Mouse (Mus musculus) hematopoietic stem cell, adult 5-6 weeks (primary cell): ENCODE measurements around the gene Eif3i. TPM values are rescaled to one million over a fixed set of nuclear protein-coding genes. Genes with fewer than 3 reads are reported as not detected.
A peak's percentile ranks its signal among the peaks of the same experiment; 100 is the strongest.

Experiments
- ATAC-seq, 2 experiments: fragments of 125-278 bp in 1 of 2; replicated peaks in 1 of 2; 2 replicates each; pipeline ENCODE4 v1.8.0; 2016 to 2017; ENCODE audit warnings: inconsistent platforms in 2 of 2, mild to moderate bottlenecking in 2 of 2, moderate number of reproducible peaks in 2 of 2, low read depth in 1 of 2, moderate TSS enrichment in 1 of 2; ENCODE audit not compliant: low FRiP score in 2 of 2, poor library complexity in 2 of 2, severe bottlenecking in 2 of 2, insufficient read depth in 1 of 2, low TSS enrichment in 1 of 2
- total RNA-seq: library from RNA; stranded (forward); fragments of 172-1452, 232-1000 nt; gene quantifications from 2 replicates; pipeline ENCODE4 v1.2.3, GENCODE M21; 2017

The Eif3i gene
- total RNA-seq, 1 experiment from 2014 or later = 281 TPM

DNA sequence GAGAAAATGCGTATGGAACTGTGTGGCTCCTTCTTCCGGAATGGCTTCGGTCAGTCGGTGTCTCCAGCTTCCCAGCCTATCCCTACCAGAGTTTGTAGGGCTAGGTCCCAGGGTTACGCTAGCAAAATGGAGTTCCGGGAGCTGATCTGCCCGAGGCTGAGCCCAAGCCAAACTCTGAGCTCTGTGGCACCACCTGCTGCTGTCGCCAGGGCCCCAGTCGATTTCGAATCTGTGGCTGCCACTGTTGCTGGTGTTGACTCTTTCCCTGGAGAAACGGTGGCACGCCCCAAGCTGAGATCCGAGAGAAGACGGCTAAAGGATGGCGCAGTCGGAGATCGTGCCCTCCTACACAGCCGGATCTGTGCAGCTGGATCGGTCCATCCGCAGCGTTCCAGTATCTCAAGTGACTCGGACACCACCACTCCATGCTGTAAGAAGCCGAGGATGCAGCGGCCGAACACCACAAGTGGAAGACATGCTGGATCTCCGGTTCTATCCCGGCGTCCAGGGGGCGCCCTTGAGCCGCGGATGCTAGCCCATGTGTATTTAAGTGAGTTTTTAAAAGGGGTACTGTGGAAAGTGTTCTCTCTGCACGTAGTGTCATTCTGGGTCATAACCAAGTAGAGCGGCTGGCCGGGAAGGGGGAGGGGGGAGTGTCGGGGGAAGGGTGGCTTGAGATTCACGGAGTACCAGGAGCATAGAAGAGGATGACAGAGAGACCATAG is 15.4 kb downstream of the Eif3i start:
- peak; percentile 88 to 89 for ATAC-seq

DNA sequence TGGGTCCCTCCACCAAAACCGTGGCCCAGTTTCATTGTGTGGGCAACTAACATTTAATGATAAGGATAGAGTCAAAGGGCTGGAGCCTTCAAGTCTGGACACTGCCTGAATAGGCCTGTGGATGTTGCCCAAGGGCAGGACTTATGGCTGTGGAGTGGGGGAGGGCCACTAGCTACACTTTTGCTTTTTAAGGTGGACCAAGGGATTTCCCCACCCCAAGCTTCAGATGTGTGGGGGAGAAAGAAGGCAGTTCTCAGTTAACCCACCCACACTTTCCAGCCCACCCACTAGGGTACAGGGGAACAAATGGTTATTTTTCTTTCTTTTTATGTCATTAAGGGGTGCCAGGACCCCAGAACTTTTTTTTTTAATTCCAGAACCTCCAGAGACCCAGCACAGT is 16.1 kb downstream of the Eif3i start:
- no peak for ATAC-seq

DNA sequence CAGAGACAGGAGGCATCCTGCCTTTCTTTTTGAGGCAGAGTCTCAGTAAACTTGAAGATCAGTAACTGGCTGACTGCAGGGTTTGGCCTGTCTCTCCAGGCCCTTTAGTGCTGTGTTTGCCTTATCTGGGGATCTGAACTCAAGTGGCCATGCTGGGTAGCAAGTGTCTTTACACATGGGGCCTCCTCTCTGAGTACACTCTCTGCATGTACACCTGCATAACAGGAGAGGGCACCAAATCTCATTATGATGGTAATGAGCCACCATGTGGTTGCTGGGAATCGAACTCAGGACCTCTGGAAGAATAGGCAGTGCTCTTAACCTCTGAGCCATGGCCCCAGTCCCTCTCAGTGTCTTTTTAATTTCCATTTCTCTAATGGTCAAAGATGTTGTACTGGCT is 18.2 kb downstream of the Eif3i start:
- no peak for ATAC-seq

DNA sequence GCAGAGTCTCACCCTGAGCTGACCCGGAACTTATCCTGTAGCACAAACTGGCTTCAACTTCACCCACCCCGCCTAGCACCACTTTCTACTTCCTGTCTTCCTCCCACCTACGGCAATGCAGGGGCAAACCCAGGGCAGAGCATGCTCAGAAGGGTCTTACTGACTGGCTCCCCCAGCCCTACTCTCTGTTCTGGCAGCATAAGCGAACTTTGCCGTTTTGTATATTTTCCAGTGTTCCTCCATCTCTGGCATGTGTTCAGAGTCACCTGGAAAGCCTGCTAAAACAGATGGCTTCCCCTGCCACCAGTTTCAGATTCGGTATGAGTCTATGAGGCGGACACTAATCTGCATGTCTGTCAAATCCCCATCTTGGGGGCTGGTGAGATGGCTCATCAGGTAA is 20.1 kb downstream of the Eif3i start:
- no peak for ATAC-seq

DNA sequence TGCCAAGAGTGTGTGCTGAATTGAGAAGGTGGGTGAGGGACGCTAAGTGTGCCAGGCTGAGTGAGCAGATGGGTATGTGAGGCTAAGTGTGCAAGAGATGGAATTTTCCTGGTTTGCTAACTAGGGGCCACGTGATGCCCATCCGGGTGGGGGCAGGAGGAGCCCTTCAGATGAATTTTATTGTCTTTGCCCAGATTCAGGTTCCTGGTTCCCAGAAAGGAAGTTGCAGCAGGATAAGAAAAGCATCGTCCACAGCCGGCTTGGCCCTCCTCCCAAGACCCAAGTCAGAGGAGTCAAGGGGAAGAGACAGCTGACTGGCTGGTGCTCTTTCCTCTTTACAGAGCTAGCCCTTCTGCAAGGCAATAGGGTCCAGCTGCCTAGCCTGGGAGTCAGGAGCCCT is 22.0 kb downstream of the Eif3i start, which contains the start of gene Fam167b:
Fam167b (minus strand) TSS at position 84 of the 400 bp plus-strand sequence.
- ATAC-seq = no peak

DNA sequence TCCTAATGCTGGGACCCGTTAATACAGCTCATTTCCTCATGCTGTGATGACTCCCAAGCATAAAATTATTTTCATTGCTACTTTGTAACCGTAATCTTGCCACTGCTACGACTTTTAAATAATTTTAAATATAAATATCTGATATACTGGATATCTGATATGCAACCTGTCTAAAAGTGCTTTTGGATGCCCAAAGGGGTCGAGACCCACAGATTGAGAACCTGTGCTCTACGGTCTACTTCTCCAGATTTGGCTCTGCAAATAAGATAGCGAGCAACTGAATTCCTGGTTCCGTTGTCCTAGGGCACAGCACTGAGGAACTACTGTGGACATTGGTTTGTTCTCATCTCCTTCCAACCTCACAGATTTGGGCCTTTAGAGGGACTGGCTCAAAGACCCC is 22.8 kb downstream of the Eif3i start:
- ATAC-seq = no peak

DNA sequence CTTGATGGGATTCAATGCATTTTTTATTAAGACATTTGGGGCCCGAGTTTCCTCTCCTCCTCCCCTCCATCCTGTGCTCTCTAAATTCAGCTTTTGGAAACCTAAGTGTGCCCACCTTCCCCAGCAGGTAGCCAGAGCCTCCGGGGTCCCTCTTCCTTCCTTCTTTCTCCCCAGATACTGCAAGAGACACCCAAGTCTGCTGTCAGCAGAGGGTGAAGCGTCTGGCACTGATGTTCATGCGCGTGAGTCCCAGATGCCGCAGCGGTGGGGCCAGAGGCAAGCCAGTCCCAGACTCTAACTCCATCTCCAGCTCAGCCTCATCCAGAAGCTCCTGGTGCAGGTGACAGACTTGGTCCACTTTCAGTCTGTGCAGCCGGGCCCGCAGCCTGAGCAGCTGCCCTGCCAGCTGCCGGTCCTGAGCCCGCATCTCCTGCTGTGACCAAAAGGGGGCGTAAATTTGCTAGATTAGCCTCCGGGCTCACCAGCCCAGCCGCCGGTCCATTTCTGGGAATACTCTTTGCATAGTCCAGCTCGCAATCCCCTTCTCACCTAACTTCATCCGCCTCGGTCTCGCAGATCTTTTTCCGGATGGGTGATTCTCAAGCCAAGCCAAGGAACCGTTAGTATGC is 23.5 kb downstream of the Eif3i start:
- ATAC-seq = peak in 1 of 2 experiments; percentile 59; a peak in 3 of 4 replicates

DNA sequence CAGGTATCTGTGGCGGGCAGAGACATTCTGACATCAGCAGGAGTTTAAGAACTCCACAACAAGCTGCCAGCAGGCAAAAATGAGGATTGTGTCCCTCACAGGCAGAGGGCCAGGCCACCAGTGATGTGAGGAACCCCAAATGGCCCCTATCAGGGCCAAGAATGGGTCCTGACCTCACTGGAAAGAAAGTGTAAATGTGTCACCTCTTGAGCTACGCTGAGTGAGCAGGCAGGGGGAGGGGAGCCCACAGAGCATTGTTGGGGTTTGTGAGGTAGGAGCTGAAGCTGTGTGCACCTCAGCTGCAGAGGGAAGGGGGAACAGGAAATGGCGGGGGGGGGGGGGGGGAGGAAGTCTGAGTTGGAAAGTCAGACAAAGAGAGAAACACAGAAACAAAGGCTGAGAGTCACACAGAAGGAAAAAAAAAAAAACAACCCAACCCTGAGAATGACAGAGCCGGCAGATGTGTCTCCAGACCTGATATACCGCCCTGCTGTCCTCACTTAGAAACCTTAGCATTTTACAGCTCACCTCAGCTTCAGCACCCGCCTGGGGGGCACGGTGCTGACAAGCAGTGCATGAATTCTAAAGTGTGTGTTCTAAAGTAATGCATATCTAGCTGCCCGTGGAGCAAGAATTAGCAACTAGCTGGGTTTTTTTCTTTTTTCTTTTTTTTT is 25.1 kb downstream of the Eif3i start:
- ATAC-seq = peak; percentile 87 to 88

DNA sequence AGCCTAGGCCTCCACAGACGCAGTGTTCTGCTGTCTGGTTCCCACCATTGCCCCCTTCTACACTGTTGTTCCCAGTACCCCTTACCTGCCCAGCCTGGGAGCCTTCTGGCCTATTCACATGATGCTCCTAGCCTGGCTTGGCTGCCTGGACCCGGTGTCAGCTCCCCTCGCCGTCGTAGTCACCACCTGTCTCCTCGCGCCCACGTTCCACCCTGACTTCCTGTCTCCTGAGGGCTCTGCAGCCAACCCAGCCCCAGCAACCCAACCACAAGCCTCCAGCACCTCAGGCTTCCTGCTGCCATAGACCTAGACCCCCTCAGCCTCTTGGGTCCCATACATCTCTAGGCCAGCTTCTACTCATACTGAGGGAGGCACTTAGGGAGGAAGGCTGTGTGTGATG is 27.0 kb downstream of the Eif3i start, which contains the start of gene Lck:
Lck (minus strand) TSS at position 212 of the 400 bp plus-strand sequence.
- peak; percentile 24 to 36; a peak in 2 of 4 replicates for ATAC-seq

DNA sequence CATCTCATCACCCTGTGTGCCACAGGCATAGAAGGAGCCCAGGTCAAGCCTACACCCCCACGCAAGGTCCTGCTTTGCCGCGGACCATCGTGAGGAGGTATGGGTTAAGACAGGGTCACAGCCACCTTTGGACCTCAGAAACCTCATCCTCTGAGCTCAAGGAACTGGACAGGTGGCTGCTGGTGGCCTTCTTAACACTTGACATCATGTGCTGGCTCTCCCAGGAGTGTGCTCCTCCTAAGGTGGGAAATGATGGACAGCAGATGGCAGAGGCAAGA is 27.4 kb downstream of the Eif3i start:
- no peak for ATAC-seq

DNA sequence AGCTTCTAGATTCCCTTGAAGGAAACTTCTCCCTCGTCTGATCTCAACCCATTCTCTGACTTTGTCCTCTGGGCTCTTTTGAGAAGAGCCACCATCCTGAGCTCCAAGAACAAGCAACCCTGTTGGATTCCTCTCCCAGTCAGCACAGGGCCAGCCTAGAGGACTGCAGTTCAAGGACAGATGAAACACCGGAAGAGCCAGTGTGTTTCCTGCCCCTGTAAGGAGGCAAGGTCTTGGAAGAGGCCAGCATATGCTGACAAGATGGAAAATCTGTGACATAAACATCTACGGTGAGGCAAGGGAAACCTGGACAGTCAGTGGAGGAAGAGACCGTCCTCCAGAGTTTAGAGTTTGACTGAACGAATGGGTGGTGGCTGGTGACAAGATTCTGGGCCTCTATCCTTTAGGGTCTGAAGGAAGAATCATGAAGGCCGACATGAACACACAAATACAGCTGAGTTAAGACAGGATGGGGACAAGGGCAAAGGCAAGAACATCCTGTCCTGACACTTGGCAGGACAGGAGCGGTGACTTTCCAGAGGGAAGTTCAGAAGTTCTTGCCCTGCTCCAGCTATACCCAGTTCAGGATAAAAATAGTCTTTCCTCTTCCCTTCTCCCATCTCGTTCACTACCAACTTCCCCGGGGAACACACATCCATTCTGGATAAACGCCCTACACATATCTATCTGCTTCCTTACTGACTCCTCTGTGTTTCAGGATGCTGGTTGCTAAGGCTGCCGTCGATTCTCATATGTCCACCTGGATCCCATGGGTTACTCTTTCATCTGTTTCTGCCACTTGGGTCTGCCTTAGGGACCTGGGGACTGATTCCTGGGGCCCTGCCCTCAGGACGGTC is 28.0 kb downstream of the Eif3i start:
- no peak for ATAC-seq

DNA sequence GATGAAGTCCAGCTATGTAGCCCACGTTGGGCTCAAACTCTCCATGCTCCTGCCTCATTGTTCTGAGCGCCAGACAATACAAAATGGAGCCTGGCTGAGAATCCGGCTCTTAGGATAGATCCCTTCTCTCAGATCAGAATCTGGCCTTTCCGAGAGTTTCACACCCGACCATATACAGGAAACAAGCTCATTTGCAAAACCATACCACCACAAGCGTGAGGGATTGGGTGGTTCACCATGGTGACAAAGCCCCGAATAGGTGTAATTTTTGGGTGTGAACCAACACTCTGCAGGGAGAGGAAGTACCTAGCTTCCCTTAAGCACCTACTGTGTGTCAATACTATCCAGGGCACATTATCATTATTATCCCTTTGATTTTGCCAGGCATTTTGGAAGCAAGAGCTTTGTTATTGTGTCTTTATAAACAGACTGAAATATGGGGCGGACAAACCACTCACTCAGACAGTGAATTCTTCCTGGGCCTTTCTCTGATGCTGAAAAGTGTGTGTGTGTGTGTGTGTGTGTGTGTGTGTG is 28.8 kb downstream of the Eif3i start:
- ATAC-seq = no peak

DNA sequence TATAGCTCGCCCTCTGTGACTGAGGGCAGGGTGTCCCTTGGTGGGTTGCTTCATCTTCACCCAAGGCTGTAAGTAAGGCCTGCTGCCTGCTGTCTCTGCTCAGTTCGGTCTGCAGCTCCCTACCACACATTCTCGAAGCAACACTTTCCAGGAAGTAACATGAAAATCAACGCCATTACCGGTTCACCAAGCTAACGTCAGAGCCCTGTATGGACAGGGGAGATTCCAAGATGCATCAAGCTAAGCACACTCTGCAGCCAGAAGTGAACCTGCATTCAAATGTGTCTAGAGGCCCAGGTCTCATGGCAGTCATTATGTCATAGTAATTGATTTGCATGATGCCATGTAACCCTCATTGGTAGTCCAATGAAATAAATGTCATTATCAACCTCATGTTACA is 30.4 kb downstream of the Eif3i start:
- no peak for ATAC-seq

DNA sequence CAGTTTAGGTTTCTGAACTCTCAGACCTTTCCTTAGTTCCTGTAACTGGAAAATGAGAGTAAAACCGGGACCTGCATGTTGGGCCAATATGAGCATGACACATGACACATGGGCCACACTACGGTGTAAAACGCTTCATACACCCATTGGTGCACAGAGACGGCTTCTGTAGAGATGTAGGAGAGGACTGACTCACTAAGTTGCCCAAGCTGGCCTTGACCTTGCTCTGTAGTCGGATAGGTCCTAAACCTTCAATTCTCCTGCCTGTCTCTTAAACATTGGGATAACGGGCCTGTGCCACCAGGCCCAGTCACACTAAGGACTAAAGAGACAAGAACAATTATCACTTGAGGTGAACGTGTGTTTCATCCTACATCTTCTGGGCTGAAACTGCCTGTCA is 32.1 kb downstream of the Eif3i start:
- ATAC-seq = no peak

DNA sequence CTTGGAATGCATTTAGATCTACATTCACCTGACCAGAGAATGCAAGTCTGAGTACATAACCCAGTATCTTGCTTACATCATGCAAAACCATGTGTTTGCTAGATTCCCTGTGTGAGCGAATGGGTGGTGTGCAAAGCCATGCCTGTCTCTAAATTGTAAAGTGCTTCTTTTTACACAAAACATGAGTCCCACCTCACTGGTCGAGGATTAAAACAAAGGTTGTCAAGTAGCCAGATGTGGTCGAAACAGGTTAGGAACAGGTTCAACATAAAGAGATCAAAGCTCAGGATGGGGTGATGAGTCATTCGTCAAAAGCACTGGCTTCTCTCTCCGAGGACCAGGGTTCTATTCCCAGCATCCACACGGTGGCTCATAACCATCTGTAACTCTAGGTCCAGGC is 35.3 kb downstream of the Eif3i start:
- no peak for ATAC-seq

DNA sequence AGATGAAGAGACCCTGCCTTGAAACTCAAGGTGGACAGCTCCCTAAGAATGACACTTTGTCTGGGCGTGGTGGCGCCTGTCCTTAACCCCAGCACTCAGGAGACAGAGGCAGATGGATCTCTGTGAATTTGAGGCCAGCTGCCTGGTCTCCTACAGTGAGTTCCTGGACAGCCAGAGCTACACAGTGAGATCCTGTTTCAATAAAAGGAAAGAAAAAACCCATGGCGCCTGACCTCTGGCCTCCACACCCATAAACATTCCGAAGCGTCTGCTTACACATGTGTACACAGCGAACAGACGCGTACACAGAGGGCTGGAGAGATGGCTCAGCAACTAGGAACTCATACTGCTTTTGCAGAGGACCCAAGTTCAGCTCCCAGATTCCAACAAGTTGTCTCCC is 36.7 kb downstream of the Eif3i start:
- ATAC-seq = no peak

DNA sequence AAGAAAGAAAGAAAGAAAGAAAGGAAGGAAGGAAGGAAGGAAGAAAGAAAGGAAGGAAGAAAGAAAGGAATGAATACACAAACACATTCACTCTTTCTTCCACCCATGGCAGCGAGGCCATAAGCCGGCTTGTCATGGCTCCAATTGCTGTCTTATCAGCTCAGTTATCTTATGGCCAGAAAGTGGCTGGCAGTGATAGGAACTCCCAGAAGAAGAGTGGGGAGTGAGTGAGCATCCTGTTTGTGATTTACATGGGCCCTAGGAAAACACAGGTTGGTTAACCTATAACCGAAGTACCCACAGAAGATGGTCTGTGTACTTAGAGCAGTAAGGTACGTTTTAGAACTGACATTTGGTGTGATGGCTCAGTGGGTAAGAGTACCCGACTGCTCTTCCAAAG is 39.3 kb downstream of the Eif3i start:
- ATAC-seq = no peak
